Mouse (Mus musculus) liver, embryonic 11.5 days (tissue): ENCODE results near the gene Klhl20. TPM values are rescaled to one million over a fixed set of nuclear protein-coding genes. Genes with fewer than 3 reads are reported as not detected.
"Not testable (repeated sequence)": the region's sequence is repeated elsewhere in the genome, so short reads cannot be mapped to it uniquely, and the experiment has no call there.

Source experiments
- ATAC-seq: fragments of 200-750 bp; cut with Nextera tagmentation; replicated peaks from 2 replicates; pipeline ENCODE4 v1.8.0; 2017; ENCODE audit warnings: moderate number of reproducible peaks, mild to moderate bottlenecking, moderate TSS enrichment, moderate library complexity; ENCODE audit not compliant: low FRiP score
- DNase-seq: peaks from one replicate; pipeline ENCODE4 v3.0.0-alpha.2; 2017; ENCODE audit warnings: low spot score
- H3K27ac ChIP-seq: fragments of 300-500 bp; sonication (generic); 2 replicates; pipeline ENCODE4 v1.5.1; 2014; ENCODE audit warnings: mild to moderate bottlenecking, low read depth, low read length, control low read depth
- H3K27me3 ChIP-seq: fragments of 300-500 bp; sonication (generic); replicated peaks from 2 replicates; pipeline ENCODE4 v1.6.1; 2014; ENCODE audit warnings: low read length, mixed read lengths; ENCODE audit not compliant: control insufficient read depth, insufficient read depth
- H3K36me3 ChIP-seq: fragments of 300-500 bp; sonication (generic); 2 replicates; pipeline ENCODE4 v1.6.1; 2014; ENCODE audit warnings: mild to moderate bottlenecking, low read length, moderate library complexity, mixed read lengths; ENCODE audit not compliant: control insufficient read depth, insufficient read depth
- H3K4me1 ChIP-seq: fragments of 300-500 bp; sonication (generic); replicated peaks from 2 replicates; pipeline ENCODE4 v1.6.1; 2014; ENCODE audit warnings: low read length, mixed read lengths; ENCODE audit not compliant: control insufficient read depth, insufficient read depth
- H3K4me2 ChIP-seq: fragments of 300-500 bp; sonication (generic); 2 replicates; pipeline ENCODE4 v1.6.1; 2014; ENCODE audit warnings: mild to moderate bottlenecking, control low read depth, moderate library complexity
- H3K4me3 ChIP-seq: fragments of 300-500 bp; sonication (generic); 2 replicates; pipeline ENCODE4 v1.5.1; 2014; ENCODE audit warnings: low read depth, low read length, control low read depth
- H3K9ac ChIP-seq: fragments of 300-500 bp; sonication (generic); 2 replicates; pipeline ENCODE4 v1.6.1; 2014; ENCODE audit warnings: low read depth, low read length, control low read depth
- H3K9me3 ChIP-seq: fragments of 300-500 bp; sonication (generic); 2 replicates; pipeline ENCODE4 v1.6.1; 2016; ENCODE audit warnings: low read length, inconsistent platforms, mixed read lengths; ENCODE audit not compliant: control insufficient read depth
- WGBS: fragments of 180-500 bp; shearing (Covaris S2); extraction: QIAGEN DNeasy Blood & Tissue Kit; methylation state at CpG from one replicate; pipeline ENCODE4 v1.1.7; 2014; 5-methylcytosine and 5-hydroxymethylcytosine counted together
- polyA plus RNA-seq: library from polyadenylated mRNA; unstranded; fragments of >200 nt; fragmentation: Nextera tagmentation; extraction: Ambion mirVana; gene quantifications from 2 replicates; pipeline ENCODE4 v1.2.1, GENCODE M21; 2014

The Klhl20 gene
- polyA plus RNA-seq, result 14.6 and 16.0 TPM in 2 replicates

DNA sequence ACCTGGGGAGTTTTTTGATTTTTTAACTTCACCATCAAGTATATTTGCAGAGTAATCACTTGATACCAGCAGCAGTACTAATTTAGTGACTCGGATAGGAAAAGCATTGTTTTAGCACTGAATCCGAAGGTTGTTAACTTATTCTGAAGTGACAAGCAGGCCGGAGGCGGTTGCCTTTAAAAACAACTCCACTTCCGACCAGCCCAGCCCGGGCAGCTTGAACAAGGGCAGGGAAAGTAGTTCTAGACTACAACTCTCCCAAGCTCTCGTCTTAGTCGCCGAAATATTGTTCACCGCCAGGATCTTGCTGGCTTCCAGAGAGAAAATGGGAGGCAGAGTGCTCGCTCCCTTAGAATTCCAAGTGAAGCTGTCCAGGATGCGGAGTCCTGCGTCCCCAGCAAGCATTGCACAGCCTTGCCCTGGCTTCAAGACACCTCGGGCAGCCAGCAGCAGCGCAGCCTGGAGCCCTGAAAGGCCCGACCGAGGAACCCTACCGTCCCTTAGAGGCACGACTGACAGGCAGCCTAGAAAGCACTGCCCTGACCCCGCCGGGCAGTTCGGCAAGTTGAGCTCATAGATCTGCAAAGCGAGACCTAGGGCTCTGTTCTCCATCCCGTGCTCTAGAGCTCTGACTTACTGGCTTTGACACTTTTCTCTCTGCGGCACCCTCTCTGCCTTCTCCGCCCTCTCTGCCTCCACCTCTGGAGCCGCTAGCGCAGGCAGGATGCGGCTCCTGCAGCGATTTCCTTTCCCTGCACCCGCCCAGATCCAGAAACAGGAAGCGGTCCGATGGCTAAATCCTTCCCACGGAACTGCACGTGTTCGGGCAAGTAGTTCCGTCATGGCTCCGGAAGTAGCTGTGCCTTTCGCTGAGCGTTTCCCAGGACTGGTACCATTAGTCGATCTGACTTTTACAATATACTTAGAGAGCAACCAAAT is at the start of gene Klhl20:
Klhl20 (minus strand) TSS at position 786 of the 939 bp plus-strand sequence.
- peak within 1 kb of the TSS; percentile 84 for H3K9ac ChIP-seq
- H3K4me3 ChIP-seq, result peak within 1 kb of the TSS; percentile 86
- H3K9me3 ChIP-seq, result no peaks in the 10 kb centered on the region
- peak; percentile 95 for ATAC-seq
- peak within 1 kb of the TSS; percentile 64 for H3K4me2 ChIP-seq
- WGBS, result 1% methylated on average over 41 of the region's 41 CpGs
- no peaks in the 10 kb centered on the region for H3K36me3 ChIP-seq
- peaks cover 2% of the 10 kb centered on the region; the same call in 1 of the 2 replicates for H3K27me3 ChIP-seq
- peak; percentile 89 for DNase-seq
- H3K27ac ChIP-seq, result peak within 1 kb of the TSS; percentile 79
- peaks cover 3% of the 10 kb centered on the region; the same call in 1 of the 2 replicates for H3K4me1 ChIP-seq

DNA sequence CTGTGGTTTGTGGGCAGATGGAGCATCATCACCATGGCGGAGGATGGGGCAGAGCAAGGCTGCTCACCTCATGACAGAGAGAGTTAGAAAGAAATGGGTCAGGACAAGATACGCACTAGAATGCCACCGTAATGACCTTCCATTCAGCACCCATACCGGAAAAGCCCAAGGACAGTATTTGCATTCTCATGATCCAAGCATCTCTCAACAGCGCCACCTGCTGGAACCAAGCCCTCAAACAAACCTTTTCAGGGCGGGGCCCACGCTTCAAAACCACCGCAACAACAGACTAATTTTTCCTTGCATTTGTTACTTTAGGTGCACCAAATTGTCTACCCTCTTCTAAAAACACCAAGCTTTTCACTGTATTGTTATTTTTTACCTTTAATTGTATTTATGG is 49.4 kb upstream of the Klhl20 start:
- 0 out of 2 replicates have a peak, but pooled peaks cover 3% of the 10 kb centered on the region for H3K9me3 ChIP-seq
- no peaks in the 10 kb centered on the region for H3K36me3 ChIP-seq
- no peak overlapping the region for H3K4me2 ChIP-seq
- no peak overlapping the region for H3K4me3 ChIP-seq
- H3K27me3 ChIP-seq, result no peaks in the 10 kb centered on the region
- H3K9ac ChIP-seq, result no peak overlapping the region
- DNase-seq (peak; percentile 56), ATAC-seq (no peak; the same call in 1 of the 2 replicates)
- no peaks in the 10 kb centered on the region for H3K4me1 ChIP-seq
- no peak overlapping the region for H3K27ac ChIP-seq
- WGBS, result 36% methylated on average over 8 of the region's 8 CpGs

DNA sequence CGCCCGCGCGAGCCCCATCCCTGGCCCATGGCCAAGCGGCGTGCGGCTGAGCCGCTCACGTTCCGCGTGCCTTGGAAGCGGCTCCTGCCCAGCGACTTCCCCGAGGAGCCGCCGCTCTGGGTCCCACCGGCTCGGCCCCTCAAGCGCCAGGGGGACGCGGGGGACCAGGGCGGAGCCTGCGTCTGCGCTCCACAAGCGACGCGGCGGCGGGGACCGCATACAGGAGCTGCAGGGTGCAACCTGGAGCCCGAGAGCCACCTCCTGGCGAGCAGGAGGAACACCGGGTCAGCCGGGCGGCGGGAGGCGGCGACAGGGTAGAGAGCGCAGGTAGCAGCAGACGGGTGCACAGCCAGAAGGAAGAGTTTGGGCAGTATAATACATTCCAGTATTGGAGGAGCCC is 39.3 kb upstream of the Klhl20 start:
- H3K27ac ChIP-seq, result no peak overlapping the region
- DNase-seq, result peak; percentile 81
- 2% methylated on average over 40 of the region's 40 CpGs for WGBS
- no peaks in the 10 kb centered on the region for H3K9me3 ChIP-seq
- peak; percentile 87 for ATAC-seq
- H3K27me3 ChIP-seq, result peaks cover 49% of the 10 kb centered on the region
- peak overlapping the region; percentile 47; the same call in 1 of the 2 replicates for H3K9ac ChIP-seq
- peak overlapping the region; percentile 57 for H3K4me3 ChIP-seq
- peak overlapping the region; percentile 78 for H3K4me2 ChIP-seq
- H3K4me1 ChIP-seq, result no peaks in the 10 kb centered on the region
- H3K36me3 ChIP-seq, result no peaks in the 10 kb centered on the region

DNA sequence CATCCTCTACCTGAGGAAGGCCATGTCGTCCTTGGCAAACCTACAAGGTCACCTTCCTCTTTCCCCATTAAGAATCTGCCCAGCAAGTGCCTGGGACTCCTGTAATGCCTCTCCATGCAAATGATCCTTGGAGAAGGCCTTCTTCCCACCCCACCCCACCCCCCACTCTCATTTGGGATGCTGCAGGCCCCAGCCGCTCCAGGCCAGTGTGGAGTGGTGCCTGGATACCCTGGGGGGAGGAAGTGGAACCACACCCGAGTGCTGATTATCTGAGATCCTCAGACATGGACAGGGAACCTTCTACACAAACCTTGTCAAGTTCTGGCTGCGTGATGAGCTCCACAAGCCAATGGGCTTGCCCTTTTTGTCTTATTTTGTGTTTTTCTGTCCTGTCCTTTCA is 29.0 kb upstream of the Klhl20 start:
- H3K36me3 ChIP-seq, result no peaks in the 10 kb centered on the region
- no peaks in the 10 kb centered on the region for H3K4me1 ChIP-seq
- 40% methylated on average over 4 of the region's 4 CpGs for WGBS
- no peak overlapping the region for H3K27ac ChIP-seq
- no peaks in the 10 kb centered on the region for H3K9me3 ChIP-seq
- H3K4me2 ChIP-seq, result no peak overlapping the region
- H3K9ac ChIP-seq, result no peak overlapping the region
- ATAC-seq, result no peak
- H3K27me3 ChIP-seq, result no peaks in the 10 kb centered on the region
- DNase-seq, result no peak
- no peak overlapping the region for H3K4me3 ChIP-seq

DNA sequence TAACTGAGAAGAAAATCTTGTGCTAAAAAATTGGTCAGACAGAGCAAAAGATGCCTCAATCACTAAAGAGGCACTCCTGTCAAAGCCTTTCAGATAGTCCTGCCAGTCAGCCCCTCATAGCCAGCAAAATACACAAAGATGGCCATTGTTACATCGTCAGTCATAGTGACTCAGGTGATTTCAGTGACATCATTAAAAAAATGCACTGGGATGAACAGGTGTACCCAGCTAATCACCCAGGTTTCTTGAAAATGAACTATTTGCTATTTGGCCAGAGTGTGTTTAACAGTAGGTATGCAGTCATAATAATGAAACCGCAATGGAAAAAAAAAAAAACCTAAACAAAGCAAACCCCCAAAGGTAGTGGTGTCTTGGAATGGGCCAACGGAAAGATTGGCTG is 27.9 kb upstream of the Klhl20 start, which contains the start of gene Tex50:
Tex50 (minus strand) TSS at position 101 of the 400 bp plus-strand sequence.
- H3K9ac ChIP-seq, result no peak within 1 kb of the TSS
- no peak within 1 kb of the TSS for H3K4me3 ChIP-seq
- DNase-seq (no peak), ATAC-seq (no peak)
- H3K4me2 ChIP-seq, result no peak within 1 kb of the TSS
- no peak within 1 kb of the TSS for H3K27ac ChIP-seq
- no peaks in the 10 kb centered on the region for H3K9me3 ChIP-seq
- H3K4me1 ChIP-seq, result no peaks in the 10 kb centered on the region
- H3K27me3 ChIP-seq, result no peaks in the 10 kb centered on the region
- no peaks in the 10 kb centered on the region for H3K36me3 ChIP-seq
- 83% methylated on average over 3 of the region's 3 CpGs for WGBS

DNA sequence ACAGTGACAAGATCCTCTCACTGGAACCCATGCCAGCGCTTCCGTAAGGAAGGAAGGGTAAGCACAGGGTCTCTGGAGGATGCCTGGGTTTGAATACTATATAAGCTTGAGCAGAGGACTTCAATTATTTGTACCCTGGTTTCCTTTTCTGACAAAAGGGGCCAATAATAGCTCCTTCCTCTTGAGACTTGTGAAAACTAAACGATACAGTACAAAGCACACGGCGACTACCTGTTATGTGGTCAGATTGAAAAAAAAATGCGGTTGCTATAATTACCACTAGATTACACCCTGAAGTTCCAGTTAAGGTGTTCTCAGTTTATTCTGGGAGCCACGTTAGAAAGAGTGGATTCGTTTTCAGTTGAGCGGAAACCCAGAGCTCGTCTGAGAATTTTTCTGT is 25.2 kb upstream of the Klhl20 start:
- Histone ChIP-seq H3K36me3 (no peaks in the 10 kb centered on the region), H3K9me3 (no peaks in the 10 kb centered on the region), H3K4me2 (no peak overlapping the region), H3K4me1 (no peaks in the 10 kb centered on the region), H3K4me3 (no peak overlapping the region), H3K27ac (no peak overlapping the region), H3K27me3 (no peaks in the 10 kb centered on the region), H3K9ac (no peak overlapping the region)
- 80% methylated on average over 10 of the region's 10 CpGs for WGBS
- DNase-seq (no peak), ATAC-seq (no peak)

DNA sequence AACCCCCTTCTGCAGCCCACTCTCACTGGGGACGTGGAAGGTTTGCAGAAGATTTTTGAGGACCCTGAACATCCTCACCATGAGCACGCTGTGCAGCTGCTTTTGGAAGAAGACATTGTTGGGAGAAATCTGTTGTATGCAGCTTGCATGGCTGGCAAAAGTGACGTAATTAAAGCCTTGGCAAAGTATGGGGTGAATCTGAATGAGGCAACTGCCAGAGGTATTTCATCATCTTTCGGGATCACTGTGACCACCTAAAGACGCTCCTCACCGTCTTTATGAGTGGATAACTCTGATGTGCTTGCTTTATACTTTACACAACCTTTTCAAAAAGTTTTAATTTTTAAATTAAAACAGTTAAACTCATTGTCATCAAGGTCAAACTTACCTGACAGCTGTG is 19.8 kb upstream of the Klhl20 start:
- 67% methylated on average over 6 of the region's 6 CpGs for WGBS
- no peaks in the 10 kb centered on the region for H3K36me3 ChIP-seq
- no peaks in the 10 kb centered on the region for H3K27me3 ChIP-seq
- no peaks in the 10 kb centered on the region for H3K4me1 ChIP-seq
- DNase-seq (no peak), ATAC-seq (no peak)
- H3K4me2 ChIP-seq, result no peak overlapping the region
- no peak overlapping the region for H3K27ac ChIP-seq
- no peak overlapping the region for H3K4me3 ChIP-seq
- no peak overlapping the region for H3K9ac ChIP-seq
- H3K9me3 ChIP-seq, result no peaks in the 10 kb centered on the region

DNA sequence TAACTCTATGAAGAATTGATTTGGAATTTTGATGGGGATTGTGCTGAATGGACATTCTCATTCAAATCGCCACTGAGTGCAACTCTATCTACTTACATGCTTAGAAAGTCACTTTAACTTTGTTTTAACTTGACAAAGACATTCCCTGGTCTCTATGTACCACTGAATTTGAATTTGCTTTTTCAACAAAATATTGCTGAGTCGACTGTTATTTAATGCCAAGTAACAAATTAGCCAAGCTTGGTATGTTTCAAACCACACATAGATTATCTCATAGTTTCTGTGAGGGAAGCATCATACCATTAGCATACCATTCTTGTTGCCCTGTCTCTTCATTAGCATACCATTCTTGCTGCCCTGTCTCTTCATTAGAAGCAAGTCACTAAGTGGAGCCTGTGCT is 16.6 kb upstream of the Klhl20 start:
- no peaks in the 10 kb centered on the region for H3K36me3 ChIP-seq
- DNase-seq (no peak), ATAC-seq (no peak)
- H3K4me3 ChIP-seq, result no peak overlapping the region
- H3K9ac ChIP-seq, result no peak overlapping the region
- H3K27me3 ChIP-seq, result no peaks in the 10 kb centered on the region
- H3K4me1 ChIP-seq, result no peaks in the 10 kb centered on the region
- no peak overlapping the region for H3K27ac ChIP-seq
- H3K4me2 ChIP-seq, result no peak overlapping the region
- no peaks in the 10 kb centered on the region for H3K9me3 ChIP-seq
- WGBS, result 65% methylated on average over 2 of the region's 2 CpGs

DNA sequence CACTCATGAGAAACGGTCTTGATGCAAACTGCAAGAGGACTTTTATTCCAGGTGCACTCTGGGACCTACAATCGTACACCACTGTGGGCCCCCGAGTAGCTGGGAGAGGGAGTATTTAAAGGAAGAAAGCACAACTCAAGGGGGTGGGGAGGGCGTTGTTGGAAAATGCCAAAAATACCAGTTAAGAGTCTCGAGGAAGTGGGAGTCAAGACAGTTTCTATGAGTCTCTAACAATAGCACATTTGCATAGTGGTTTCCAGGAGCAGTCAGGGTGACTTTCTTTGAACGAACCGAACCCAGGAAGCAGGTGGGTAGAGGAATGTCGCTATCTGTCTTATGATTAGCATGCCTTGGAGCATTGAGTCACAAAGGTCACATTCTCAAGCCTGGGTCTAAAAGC is 14.3 kb upstream of the Klhl20 start:
- not testable (repeated sequence) for DNase-seq, H3K36me3 ChIP-seq, H3K27me3 ChIP-seq, ATAC-seq, H3K4me2 ChIP-seq, H3K9me3 ChIP-seq, H3K27ac ChIP-seq, H3K9ac ChIP-seq, H3K4me1 ChIP-seq, H3K4me3 ChIP-seq
- 78% methylated on average over 8 of the region's 8 CpGs for WGBS
